ENCODE assay signal across 21 mouse cellular contexts in genomic region chr3:136829109-136829508, GRCm38 (mm10).
"Had no signal": no experiment of that assay in that cellular context is flagged by ENCODE, and none has a peak within 500 bp of the region (broad histone marks: within the 10 kb centered on the region; RNA-seq: fewer than 3 reads in every experiment).

No protein-coding gene starts in this region.

- H3K36me3 ChIP-seq: limb, embryonic 12.5 days; liver, embryonic 12.5 days; liver, embryonic 15.5 days; lung, embryonic 15.5 days; neural tube, embryonic 12.5 days; neural tube, embryonic 15.5 days; stomach, embryonic 15.5 days had no signal

- H3K4me2 ChIP-seq: limb, embryonic 12.5 days; liver, embryonic 12.5 days; liver, embryonic 15.5 days; lung, embryonic 15.5 days; midbrain, embryonic 11.5 days; neural tube, embryonic 12.5 days; neural tube, embryonic 15.5 days; stomach, embryonic 15.5 days had no signal

- H3K27me3 ChIP-seq: limb, embryonic 12.5 days; liver, embryonic 12.5 days; liver, embryonic 15.5 days; lung, embryonic 15.5 days; megakaryocyte, embryonic 14.5 days; neural tube, embryonic 12.5 days; neural tube, embryonic 15.5 days; stomach, embryonic 15.5 days had no signal

- H3K9me3 ChIP-seq: limb, embryonic 12.5 days; liver, embryonic 12.5 days; liver, embryonic 15.5 days; lung, embryonic 15.5 days; megakaryocyte, embryonic 14.5 days; neural tube, embryonic 12.5 days; neural tube, embryonic 15.5 days; stomach, embryonic 15.5 days had no signal

- ATAC-seq: liver, embryonic 12.5 days had no signal

- H3K9ac ChIP-seq: limb, embryonic 12.5 days; liver, embryonic 12.5 days; liver, embryonic 15.5 days; lung, embryonic 15.5 days; neural tube, embryonic 12.5 days; neural tube, embryonic 15.5 days; stomach, embryonic 15.5 days had no signal

- DNase-seq: kidney, adult 2 months; kidney, postnatal 25 days; liver; lung, adult 18-20 months; lung, postnatal 10 days; lung, postnatal 36 days; midbrain, embryonic 14.5 days; right cerebral cortex, adult 18-20 months; right cerebral cortex, postnatal 14 days; spleen, adult 18-20 months; thymus, postnatal 25 days had no signal

- H3K27ac ChIP-seq: kidney, postnatal 0 days; limb, embryonic 12.5 days; liver, embryonic 12.5 days; liver, embryonic 15.5 days; lung, embryonic 15.5 days; neural tube, embryonic 12.5 days; neural tube, embryonic 15.5 days; stomach, embryonic 15.5 days had no signal

- H3K4me3 ChIP-seq: limb, embryonic 12.5 days; liver, embryonic 12.5 days; liver, embryonic 15.5 days; lung, embryonic 15.5 days; megakaryocyte, embryonic 14.5 days; neural tube, embryonic 12.5 days; neural tube, embryonic 15.5 days; stomach, embryonic 15.5 days had no signal
